Mouse (Mus musculus): ENCODE data around the gene Slc22a12. TPM values are rescaled to one million over a fixed set of nuclear protein-coding genes. Genes with fewer than 3 reads are reported as not detected.
A peak's percentile ranks its signal among the peaks of the same experiment; 100 is the strongest.

Slc22a12 gene
- polyA plus RNA-seq (2015; fragmentation: Nextera tagmentation; extraction: Ambion mirVana) = 0.11 TPM in 1 of 2 replicates, not detected in the other

GRCm38 (mm10) chr19:6542367-6543034, at the start of gene Slc22a12:
Gene Slc22a12, minus strand, starts transcription at chr19:6543032.
- Histone ChIP-seq H3K36me3 (ENCODE audit: control insufficient read depth, insufficient read depth, low read length) (no peaks in the 10 kb centered on the region), H3K27ac (ENCODE audit: low read length) (0 out of 2 replicates have a peak within 1 kb of the TSS, but pooled peaks have one; percentile 28), H3K4me1 (ENCODE audit: control insufficient read depth, insufficient read depth, low read length) (no peaks in the 10 kb centered on the region), H3K27me3 (ENCODE audit: control insufficient read depth, insufficient read depth, low read depth, low read length) (no peaks in the 10 kb centered on the region), H3K9me3 (replicated peaks; ENCODE audit: control insufficient read depth, low read length, poor library complexity, severe bottlenecking) (no peaks in the 10 kb centered on the region), H3K4me2 (ENCODE audit: low read length) (no peak within 1 kb of the TSS), H3K4me3 (ENCODE audit: low read depth, low read length) (no peak within 1 kb of the TSS), H3K9ac (ENCODE audit: low read depth, low read length) (no peak within 1 kb of the TSS; the same call in 1 of the 2 replicates)
- peak; percentile 36; the same call in 1 of the 2 replicates for ATAC-seq
- WGBS = 90% methylated on average over 16 of the region's 16 CpGs

DNA sequence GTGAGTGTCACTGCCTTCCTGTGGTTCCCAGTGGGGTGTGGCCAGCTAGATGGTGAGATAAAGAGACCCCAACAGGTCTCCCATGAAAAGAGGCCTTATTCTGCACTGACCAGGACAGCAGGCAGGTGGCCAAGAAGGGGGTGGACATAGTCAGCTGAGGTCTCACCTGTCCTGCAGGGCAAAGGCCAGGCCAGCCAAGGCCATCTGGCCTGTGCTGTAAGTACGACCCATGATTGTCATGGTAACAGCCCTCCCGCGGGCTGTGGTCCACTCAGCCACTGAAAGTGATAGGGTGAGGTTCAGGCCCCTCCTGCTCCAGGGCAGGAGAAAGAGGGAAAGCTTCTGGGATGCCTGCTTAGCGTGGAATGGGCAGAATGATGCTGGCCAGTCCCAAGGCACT, 29.2 kb upstream of the Slc22a12 start:
- Histone ChIP-seq H3K27me3 (ENCODE audit: control insufficient read depth, insufficient read depth, low read depth, low read length) (no peaks in the 10 kb centered on the region), H3K4me1 (ENCODE audit: control insufficient read depth, insufficient read depth, low read length) (peaks cover 11% of the 10 kb centered on the region), H3K9me3 (replicated peaks; ENCODE audit: control insufficient read depth, low read length, poor library complexity, severe bottlenecking) (no peaks in the 10 kb centered on the region), H3K4me3 (ENCODE audit: low read depth, low read length) (no peak overlapping the region), H3K9ac (ENCODE audit: low read depth, low read length) (no peak overlapping the region), H3K27ac (ENCODE audit: low read length) (no peak overlapping the region), H3K36me3 (ENCODE audit: control insufficient read depth, insufficient read depth, low read length) (no peaks in the 10 kb centered on the region), H3K4me2 (ENCODE audit: low read length) (no peak overlapping the region)
- WGBS = 32% methylated on average over 4 of the region's 4 CpGs
- ATAC-seq = no peak

GRCm38 (mm10) chr19:6571476-6571875, 28.6 kb upstream of the Slc22a12 start:
- Histone ChIP-seq H3K9me3 (replicated peaks; ENCODE audit: control insufficient read depth, low read length, poor library complexity, severe bottlenecking) (no peaks in the 10 kb centered on the region), H3K9ac (ENCODE audit: low read depth, low read length) (no peak overlapping the region), H3K27me3 (ENCODE audit: control insufficient read depth, insufficient read depth, low read depth, low read length) (no peaks in the 10 kb centered on the region), H3K36me3 (ENCODE audit: control insufficient read depth, insufficient read depth, low read length) (no peaks in the 10 kb centered on the region), H3K4me1 (ENCODE audit: control insufficient read depth, insufficient read depth, low read length) (peaks cover 8% of the 10 kb centered on the region), H3K4me2 (ENCODE audit: low read length) (no peak overlapping the region), H3K27ac (ENCODE audit: low read length) (no peak overlapping the region), H3K4me3 (ENCODE audit: low read depth, low read length) (no peak overlapping the region)
- 83% methylated on average over 5 of the region's 5 CpGs for WGBS
- no peak for ATAC-seq

DNA sequence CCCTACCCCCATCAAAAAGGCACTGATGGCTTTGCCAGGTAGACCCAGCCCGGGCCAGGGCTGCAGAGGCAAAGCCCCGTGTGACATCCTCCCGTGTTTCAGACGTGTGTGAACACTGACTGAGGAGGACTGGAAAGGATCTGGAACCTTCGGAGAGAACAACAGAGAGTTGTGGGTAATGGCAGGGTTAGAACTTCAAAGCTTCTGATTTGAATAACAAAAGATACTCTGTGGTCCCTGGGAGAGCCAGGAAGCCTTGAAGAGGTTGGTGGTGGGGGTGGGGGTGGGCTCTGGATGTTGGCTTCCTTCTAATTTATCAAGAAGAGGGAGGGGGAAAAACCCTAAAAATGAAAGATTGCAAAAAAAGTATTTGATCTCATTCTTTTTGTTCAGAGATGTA, 26.7 kb upstream of the Slc22a12 start:
- Histone ChIP-seq H3K4me1 (ENCODE audit: control insufficient read depth, insufficient read depth, low read length) (peaks cover 8% of the 10 kb centered on the region), H3K36me3 (ENCODE audit: control insufficient read depth, insufficient read depth, low read length) (no peaks in the 10 kb centered on the region), H3K4me3 (ENCODE audit: low read depth, low read length) (no peak overlapping the region), H3K9ac (ENCODE audit: low read depth, low read length) (0 out of 2 replicates have a peak overlapping the region, but pooled peaks have one; percentile 34), H3K27ac (ENCODE audit: low read length) (no peak overlapping the region), H3K27me3 (ENCODE audit: control insufficient read depth, insufficient read depth, low read depth, low read length) (no peaks in the 10 kb centered on the region), H3K9me3 (replicated peaks; ENCODE audit: control insufficient read depth, low read length, poor library complexity, severe bottlenecking) (no peaks in the 10 kb centered on the region), H3K4me2 (ENCODE audit: low read length) (no peak overlapping the region)
- WGBS = 14% methylated on average over 5 of the region's 5 CpGs
- no peak for ATAC-seq

DNA sequence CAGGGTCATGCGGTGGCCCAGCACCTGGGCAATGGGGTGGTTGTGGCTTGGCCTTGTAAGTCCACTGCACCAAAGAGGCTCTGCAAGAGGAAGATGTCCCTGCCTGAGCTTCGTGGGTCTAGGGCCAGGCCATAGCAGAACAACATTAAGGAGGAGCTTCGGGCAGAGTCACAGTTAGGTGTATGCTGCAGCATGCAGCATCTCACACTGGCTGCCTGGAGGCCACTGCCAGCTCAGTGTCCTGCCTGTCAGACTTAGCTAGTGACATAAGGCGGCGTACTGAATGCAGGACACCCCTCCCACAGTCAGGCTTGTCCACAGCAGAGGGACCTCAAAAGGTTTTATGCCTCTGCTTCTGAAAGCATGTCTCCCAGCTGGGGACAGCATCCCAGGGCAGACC, 26.2 kb upstream of the Slc22a12 start:
- H3K9me3 ChIP-seq (replicated peaks; ENCODE audit: control insufficient read depth, low read length, poor library complexity, severe bottlenecking) = no peaks in the 10 kb centered on the region
- no peaks in the 10 kb centered on the region for H3K36me3 ChIP-seq (ENCODE audit: control insufficient read depth, insufficient read depth, low read length)
- peaks cover 8% of the 10 kb centered on the region for H3K4me1 ChIP-seq (ENCODE audit: control insufficient read depth, insufficient read depth, low read length)
- 0 out of 2 replicates have a peak overlapping the region, but pooled peaks have one; percentile 34 for H3K9ac ChIP-seq (ENCODE audit: low read depth, low read length)
- 69% methylated on average over 5 of the region's 5 CpGs for WGBS
- H3K4me3 ChIP-seq (ENCODE audit: low read depth, low read length) = no peak overlapping the region
- H3K4me2 ChIP-seq (ENCODE audit: low read length) = no peak overlapping the region
- H3K27ac ChIP-seq (ENCODE audit: low read length) = no peak overlapping the region
- no peak for ATAC-seq
- H3K27me3 ChIP-seq (ENCODE audit: control insufficient read depth, insufficient read depth, low read depth, low read length) = no peaks in the 10 kb centered on the region

DNA sequence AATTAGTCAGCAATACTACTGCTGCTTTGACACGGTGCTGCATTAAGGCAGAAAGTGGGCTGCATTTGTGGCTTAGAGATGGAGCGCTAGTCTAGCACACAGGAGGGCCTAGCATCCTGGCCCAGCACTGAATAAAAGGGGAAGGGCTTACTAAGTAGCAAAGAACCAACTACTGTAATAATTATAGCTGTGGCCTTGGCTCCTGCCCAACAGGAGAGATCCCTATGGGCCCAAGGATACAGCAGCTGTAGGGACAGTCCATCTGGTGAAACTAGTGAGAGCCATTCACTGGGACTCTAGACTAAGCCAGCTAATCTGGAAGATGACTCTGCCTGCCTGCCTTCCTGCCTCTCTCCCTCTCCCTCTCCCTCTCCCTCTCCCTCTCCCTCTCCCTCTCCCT, 23.6 kb upstream of the Slc22a12 start:
- no peak overlapping the region for H3K4me3 ChIP-seq (ENCODE audit: low read depth, low read length)
- H3K4me1 ChIP-seq (ENCODE audit: control insufficient read depth, insufficient read depth, low read length) = peaks cover 8% of the 10 kb centered on the region
- H3K9me3 ChIP-seq (replicated peaks; ENCODE audit: control insufficient read depth, low read length, poor library complexity, severe bottlenecking) = no peaks in the 10 kb centered on the region
- H3K27me3 ChIP-seq (ENCODE audit: control insufficient read depth, insufficient read depth, low read depth, low read length) = no peaks in the 10 kb centered on the region
- H3K9ac ChIP-seq (ENCODE audit: low read depth, low read length) = no peak overlapping the region
- WGBS = 73% methylated on average over 2 of the region's 2 CpGs
- no peaks in the 10 kb centered on the region for H3K36me3 ChIP-seq (ENCODE audit: control insufficient read depth, insufficient read depth, low read length)
- no peak for ATAC-seq
- no peak overlapping the region for H3K4me2 ChIP-seq (ENCODE audit: low read length)
- no peak overlapping the region for H3K27ac ChIP-seq (ENCODE audit: low read length)

GRCm38 (mm10) chr19:6565136-6565535, 22.3 kb upstream of the Slc22a12 start:
- Histone ChIP-seq H3K4me3 (ENCODE audit: low read depth, low read length) (no peak overlapping the region), H3K9me3 (replicated peaks; ENCODE audit: control insufficient read depth, low read length, poor library complexity, severe bottlenecking) (no peaks in the 10 kb centered on the region), H3K9ac (ENCODE audit: low read depth, low read length) (no peak overlapping the region), H3K27me3 (ENCODE audit: control insufficient read depth, insufficient read depth, low read depth, low read length) (no peaks in the 10 kb centered on the region), H3K27ac (ENCODE audit: low read length) (no peak overlapping the region), H3K36me3 (ENCODE audit: control insufficient read depth, insufficient read depth, low read length) (no peaks in the 10 kb centered on the region), H3K4me2 (ENCODE audit: low read length) (no peak overlapping the region), H3K4me1 (ENCODE audit: control insufficient read depth, insufficient read depth, low read length) (peaks cover 8% of the 10 kb centered on the region)
- no peak for ATAC-seq
- WGBS = 86% methylated on average over 6 of the region's 6 CpGs

DNA sequence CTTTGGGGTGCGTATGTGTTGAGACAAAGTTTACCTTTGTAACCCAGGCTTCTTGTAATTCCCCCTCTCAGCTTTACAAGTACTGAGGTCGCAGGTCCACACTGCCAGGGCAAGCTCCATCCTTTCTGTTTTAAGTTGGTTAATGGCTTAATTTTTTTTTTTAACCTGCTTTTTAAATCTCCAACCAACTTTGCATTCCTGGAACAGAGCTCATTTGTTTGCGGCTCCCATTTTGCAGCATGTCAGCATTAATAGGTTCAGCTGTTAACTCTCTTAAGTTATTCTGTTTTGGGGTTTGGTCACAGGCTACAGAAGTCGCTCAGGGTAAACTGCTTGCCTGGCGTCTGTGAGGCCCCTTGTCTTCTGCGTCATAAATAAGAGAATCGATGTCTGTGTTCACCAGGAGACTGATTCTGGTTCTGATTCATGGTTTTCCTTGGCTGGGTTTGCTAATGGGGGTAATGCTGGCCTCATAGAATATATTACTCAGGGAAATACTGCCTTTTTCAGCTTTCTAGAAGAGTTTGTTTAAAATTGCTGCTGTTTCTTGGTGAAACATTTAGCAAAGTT, 17.5 kb upstream of the Slc22a12 start:
- Histone ChIP-seq H3K9me3 (replicated peaks; ENCODE audit: control insufficient read depth, low read length, poor library complexity, severe bottlenecking) (no peaks in the 10 kb centered on the region), H3K4me3 (ENCODE audit: low read depth, low read length) (no peak overlapping the region), H3K36me3 (ENCODE audit: control insufficient read depth, insufficient read depth, low read length) (no peaks in the 10 kb centered on the region), H3K4me2 (ENCODE audit: low read length) (no peak overlapping the region), H3K27ac (ENCODE audit: low read length) (no peak overlapping the region), H3K9ac (ENCODE audit: low read depth, low read length) (no peak overlapping the region), H3K4me1 (ENCODE audit: control insufficient read depth, insufficient read depth, low read length) (no peaks in the 10 kb centered on the region), H3K27me3 (ENCODE audit: control insufficient read depth, insufficient read depth, low read depth, low read length) (no peaks in the 10 kb centered on the region)
- 71% methylated on average over 7 of the region's 7 CpGs for WGBS
- no peak for ATAC-seq

DNA sequence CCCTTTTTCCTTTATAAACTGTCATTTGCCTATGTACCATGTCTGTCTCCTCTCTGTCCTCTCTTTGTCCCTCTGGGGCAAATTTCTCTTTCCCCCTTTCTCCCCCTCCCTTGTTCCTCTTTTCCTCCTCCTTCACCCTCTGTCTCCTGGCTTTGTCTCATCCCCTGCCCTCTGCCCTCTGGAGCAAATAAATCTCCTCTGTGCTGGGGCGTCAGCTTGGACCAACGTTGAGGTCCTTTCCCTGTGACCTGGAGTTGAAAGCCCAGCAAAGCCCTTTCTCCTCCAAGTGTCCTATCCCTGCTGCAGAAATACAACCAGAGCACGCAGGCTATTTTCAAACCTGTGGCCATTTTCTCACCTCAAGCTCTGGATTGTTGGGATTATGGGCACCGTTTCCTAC, 16.7 kb upstream of the Slc22a12 start:
- H3K36me3 ChIP-seq (ENCODE audit: control insufficient read depth, insufficient read depth, low read length) = no peaks in the 10 kb centered on the region
- H3K9ac ChIP-seq (ENCODE audit: low read depth, low read length) = no peak overlapping the region
- H3K27ac ChIP-seq (ENCODE audit: low read length) = no peak overlapping the region
- ATAC-seq = no peak
- no peaks in the 10 kb centered on the region for H3K9me3 ChIP-seq (replicated peaks; ENCODE audit: control insufficient read depth, low read length, poor library complexity, severe bottlenecking)
- H3K4me2 ChIP-seq (ENCODE audit: low read length) = no peak overlapping the region
- 58% methylated on average over 4 of the region's 4 CpGs for WGBS
- H3K4me3 ChIP-seq (ENCODE audit: low read depth, low read length) = no peak overlapping the region
- H3K4me1 ChIP-seq (ENCODE audit: control insufficient read depth, insufficient read depth, low read length) = no peaks in the 10 kb centered on the region
- H3K27me3 ChIP-seq (ENCODE audit: control insufficient read depth, insufficient read depth, low read depth, low read length) = no peaks in the 10 kb centered on the region

All from midbrain, embryonic 16.5 days (tissue).